Mouse (Mus musculus) stomach, postnatal 0 days (tissue): ENCODE measurements at regions not wholly inside any gene's neighbourhood (a gene's known extent, or its start where the extent isn't known, plus 50 kb on each side); places are given as distances from the start of the nearest gene placed in this dataset.

ENCODE experiments used
- ATAC-seq: fragments of 200-750 bp; cut with Nextera tagmentation; 2 replicates; pipeline ENCODE4 v1.8.0; 2017; ENCODE audit not compliant: low FRiP score, low TSS enrichment
- DNase-seq: peaks from one replicate; pipeline ENCODE4 v3.0.0-alpha.2; 2016; ENCODE audit warnings: low spot score
- H3K27ac ChIP-seq: fragments of 300-500 bp; sonication (generic); replicated peaks from 2 replicates; pipeline ENCODE4 v1.5.1; 2014; ENCODE audit warnings: mild to moderate bottlenecking, control low read depth
- H3K27me3 ChIP-seq: fragments of 300-500 bp; sonication (generic); 2 replicates; pipeline ENCODE4 v1.6.1; 2014; ENCODE audit warnings: low read length; ENCODE audit not compliant: control insufficient read depth, insufficient read depth
- H3K36me3 ChIP-seq: fragments of 300-500 bp; sonication (generic); 2 replicates; pipeline ENCODE4 v1.6.1; 2014; ENCODE audit warnings: low read length, mixed read lengths; ENCODE audit not compliant: control insufficient read depth, insufficient read depth
- H3K4me1 ChIP-seq: fragments of 300-500 bp; sonication (generic); replicated peaks from 2 replicates; pipeline ENCODE4 v1.6.1; 2014; ENCODE audit warnings: antibody characterized with exemption; ENCODE audit not compliant: control insufficient read depth, insufficient read depth
- H3K4me2 ChIP-seq: fragments of 300-500 bp; sonication (generic); replicated peaks from 2 replicates; pipeline ENCODE4 v1.6.1; 2014; ENCODE audit warnings: low read depth, mild to moderate bottlenecking, control low read depth, moderate library complexity
- H3K4me3 ChIP-seq: fragments of 300-500 bp; sonication (generic); 2 replicates; pipeline ENCODE4 v1.5.1; 2014; ENCODE audit warnings: low read depth, low read length, control low read depth
- H3K9ac ChIP-seq: fragments of 300-500 bp; sonication (generic); 2 replicates; pipeline ENCODE4 v1.6.1; 2014; ENCODE audit warnings: mild to moderate bottlenecking, low read length, control low read depth, mixed read lengths
- H3K9me3 ChIP-seq: fragments of 300-500 bp; sonication (generic); 2 replicates; pipeline ENCODE4 v1.6.1; 2016; ENCODE audit warnings: low read length; ENCODE audit not compliant: control insufficient read depth
- CTCF ChIP-seq: IDR thresholded peaks from 2 replicates; pipeline ENCODE4 v1.5.1; 2016; ENCODE audit warnings: antibody characterized with exemption, low read depth, mild to moderate bottlenecking, moderate library complexity
- EP300 ChIP-seq: optimal IDR thresholded peaks from 2 replicates; pipeline ENCODE3; 2016; ENCODE audit warnings: antibody characterized with exemption
- WGBS: fragments of 180-500 bp; shearing (Covaris S2); extraction: QIAGEN DNeasy Blood & Tissue Kit; methylation state at CpG from one replicate; pipeline ENCODE4 v1.1.7; 2014; 5-methylcytosine and 5-hydroxymethylcytosine counted together

GRCm38 (mm10) chr5:39417845-39418154 lies 337.5 kb downstream of the Hs3st1 start:
- Histone ChIP-seq H3K9ac (no peak overlapping the region), H3K4me2 (no peak overlapping the region), H3K9me3 (no peaks in the 10 kb centered on the region), H3K36me3 (no peaks in the 10 kb centered on the region), H3K4me3 (no peak overlapping the region), H3K4me1 (no peaks in the 10 kb centered on the region), H3K27me3 (no peaks in the 10 kb centered on the region), H3K27ac (no peak overlapping the region)
- WGBS, result 74% methylated on average over 3 of the region's 3 CpGs
- TF ChIP-seq CTCF, result no peak
- no peak for TF ChIP-seq EP300
- no peak for ATAC-seq
- DNase-seq, result no peak

GRCm38 (mm10) chr5:39417121-39417844 lies 338.0 kb downstream of the Hs3st1 start:
- ATAC-seq (no peak), DNase-seq (no peak)
- no peak overlapping the region for H3K27ac ChIP-seq
- 48% methylated on average over 11 of the region's 11 CpGs for WGBS
- no peaks in the 10 kb centered on the region for H3K36me3 ChIP-seq
- no peaks in the 10 kb centered on the region for H3K9me3 ChIP-seq
- no peaks in the 10 kb centered on the region for H3K27me3 ChIP-seq
- H3K4me1 ChIP-seq, result no peaks in the 10 kb centered on the region
- no peak for TF ChIP-seq EP300
- TF ChIP-seq CTCF, result no peak
- no peak overlapping the region for H3K4me2 ChIP-seq
- H3K9ac ChIP-seq, result no peak overlapping the region
- H3K4me3 ChIP-seq, result no peak overlapping the region

- Histone ChIP-seq H3K36me3 (no peaks in the 10 kb centered on the region), H3K4me2 (no peak overlapping the region), H3K4me3 (no peak overlapping the region), H3K4me1 (no peaks in the 10 kb centered on the region), H3K9ac (no peak overlapping the region), H3K27ac (no peak overlapping the region), H3K9me3 (no peaks in the 10 kb centered on the region), H3K27me3 (no peaks in the 10 kb centered on the region)
- WGBS, result 48% methylated on average over 2 of the region's 2 CpGs
- TF ChIP-seq EP300 (no peak), CTCF (no peak)
- no peak for DNase-seq
- no peak for ATAC-seq
Observed at GRCm38 (mm10) chr5:39416597-39417023, 338.7 kb downstream of the Hs3st1 start.

GRCm38 (mm10) chr5:39412756-39413155 lies 342.5 kb downstream of the Hs3st1 start:
- 70% methylated on average over 5 of the region's 5 CpGs for WGBS
- no peak for DNase-seq
- ATAC-seq, result no peak
- H3K4me2 ChIP-seq, result no peak overlapping the region
- TF ChIP-seq EP300 (no peak), CTCF (no peak)
- H3K9me3 ChIP-seq, result no peaks in the 10 kb centered on the region
- H3K27ac ChIP-seq, result no peak overlapping the region
- no peaks in the 10 kb centered on the region for H3K4me1 ChIP-seq
- H3K27me3 ChIP-seq, result no peaks in the 10 kb centered on the region
- H3K9ac ChIP-seq, result no peak overlapping the region
- no peaks in the 10 kb centered on the region for H3K36me3 ChIP-seq
- no peak overlapping the region for H3K4me3 ChIP-seq

- TF ChIP-seq EP300 (no peak), CTCF (no peak)
- Histone ChIP-seq H3K4me3 (no peak overlapping the region), H3K4me2 (no peak overlapping the region), H3K27ac (no peak overlapping the region), H3K9me3 (no peaks in the 10 kb centered on the region), H3K4me1 (no peaks in the 10 kb centered on the region), H3K9ac (no peak overlapping the region), H3K27me3 (no peaks in the 10 kb centered on the region), H3K36me3 (no peaks in the 10 kb centered on the region)
- DNase-seq (no peak), ATAC-seq (no peak)
Observed at GRCm38 (mm10) chr5:39390391-39390987, 364.8 kb downstream of the Hs3st1 start.

- 92% methylated on average over 2 of the region's 2 CpGs for WGBS
- H3K4me2 ChIP-seq, result no peak overlapping the region
- no peak overlapping the region for H3K9ac ChIP-seq
- TF ChIP-seq CTCF (no peak), EP300 (no peak)
- no peak overlapping the region for H3K27ac ChIP-seq
- H3K4me1 ChIP-seq, result no peaks in the 10 kb centered on the region
- no peak overlapping the region for H3K4me3 ChIP-seq
- no peaks in the 10 kb centered on the region for H3K36me3 ChIP-seq
- ATAC-seq (no peak), DNase-seq (no peak)
- no peaks in the 10 kb centered on the region for H3K9me3 ChIP-seq
- H3K27me3 ChIP-seq, result no peaks in the 10 kb centered on the region
Observed at GRCm38 (mm10) chr5:39384410-39384809, 370.9 kb downstream of the Hs3st1 start.
